Mouse (Mus musculus): ENCODE measurements at regions not wholly inside any gene's neighbourhood (a gene's known extent, or its start where the extent isn't known, plus 50 kb on each side); places are given as distances from the start of the nearest gene placed in this dataset.

- H3K27me3 ChIP-seq: no peaks in the 10 kb centered on the region
- H3K4me3 ChIP-seq (replicated peaks): no peak overlapping the region
- H3K27ac ChIP-seq: 0 out of 2 replicates have a peak overlapping the region, but pooled peaks have one; percentile 16
- peaks cover 15% of the 10 kb centered on the region for H3K4me1 ChIP-seq
- H3K4me2 ChIP-seq: no peak overlapping the region
- no peaks in the 10 kb centered on the region for H3K9me3 ChIP-seq (replicated peaks)
- no peak overlapping the region for H3K9ac ChIP-seq
- H3K36me3 ChIP-seq: no peaks in the 10 kb centered on the region
- ATAC-seq (replicated peaks; ENCODE audit: low FRiP score): peak; percentile 71
- WGBS: 23% methylated on average over 4 of the region's 4 CpGs
These were observed 569.4 kb upstream of the Gm19410 start for GRCm38 (mm10) chr8:35196189-35196588.

GRCm38 (mm10) chr8:35198766-35199165 lies 566.8 kb upstream of the Gm19410 start:
- Histone ChIP-seq H3K9ac (no peak overlapping the region), H3K4me2 (no peak overlapping the region), H3K27ac (no peak overlapping the region), H3K9me3 (replicated peaks) (no peaks in the 10 kb centered on the region), H3K36me3 (no peaks in the 10 kb centered on the region), H3K4me3 (replicated peaks) (no peak overlapping the region), H3K27me3 (no peaks in the 10 kb centered on the region), H3K4me1 (peaks cover 19% of the 10 kb centered on the region)
- 65% methylated on average over 2 of the region's 2 CpGs for WGBS
- no peak for ATAC-seq (replicated peaks; ENCODE audit: low FRiP score)

- H3K9ac ChIP-seq: no peak overlapping the region
- H3K27ac ChIP-seq: peak overlapping the region; percentile 65
- peak overlapping the region; percentile 28 for H3K4me2 ChIP-seq
- 43% methylated on average over 12 of the region's 12 CpGs for WGBS
- peaks cover 30% of the 10 kb centered on the region for H3K4me1 ChIP-seq
- H3K4me3 ChIP-seq (replicated peaks): no peak overlapping the region
- no peaks in the 10 kb centered on the region for H3K9me3 ChIP-seq (replicated peaks)
- ATAC-seq (replicated peaks; ENCODE audit: low FRiP score): peak; percentile 57; the same call in 1 of the 2 replicates
- no peaks in the 10 kb centered on the region for H3K36me3 ChIP-seq
- H3K27me3 ChIP-seq: no peaks in the 10 kb centered on the region
These were observed 564.2 kb upstream of the Gm19410 start for GRCm38 (mm10) chr8:35201416-35201815.

GRCm38 (mm10) chr8:35204971-35205370 lies 560.6 kb upstream of the Gm19410 start:
- Histone ChIP-seq H3K4me1 (peaks cover 45% of the 10 kb centered on the region), H3K9ac (no peak overlapping the region), H3K27me3 (no peaks in the 10 kb centered on the region), H3K4me2 (peak overlapping the region; percentile 49), H3K27ac (no peak overlapping the region; the same call in 1 of the 2 replicates), H3K9me3 (replicated peaks) (no peaks in the 10 kb centered on the region), H3K4me3 (replicated peaks) (no peak overlapping the region), H3K36me3 (no peaks in the 10 kb centered on the region)
- peak; percentile 5; the same call in 1 of the 2 replicates for ATAC-seq (replicated peaks; ENCODE audit: low FRiP score)
- WGBS: 71% methylated on average over 15 of the region's 15 CpGs

GRCm38 (mm10) chr8:35205536-35205935 lies 560.1 kb upstream of the Gm19410 start:
- peak overlapping the region; percentile 49 for H3K4me2 ChIP-seq
- H3K9me3 ChIP-seq (replicated peaks): no peaks in the 10 kb centered on the region
- H3K4me3 ChIP-seq (replicated peaks): no peak overlapping the region; the same call in 1 of the 2 replicates
- ATAC-seq (replicated peaks; ENCODE audit: low FRiP score): peak; percentile 21; the same call in 1 of the 2 replicates
- H3K27me3 ChIP-seq: no peaks in the 10 kb centered on the region
- 19% methylated on average over 8 of the region's 8 CpGs for WGBS
- H3K36me3 ChIP-seq: no peaks in the 10 kb centered on the region
- H3K4me1 ChIP-seq: peaks cover 45% of the 10 kb centered on the region
- H3K9ac ChIP-seq: no peak overlapping the region
- H3K27ac ChIP-seq: peak overlapping the region; percentile 45

- Histone ChIP-seq H3K9me3 (replicated peaks) (no peaks in the 10 kb centered on the region), H3K27me3 (no peaks in the 10 kb centered on the region), H3K27ac (0 out of 2 replicates have a peak overlapping the region, but pooled peaks have one; percentile 29), H3K4me3 (replicated peaks) (no peak overlapping the region), H3K4me1 (peaks cover 38% of the 10 kb centered on the region), H3K4me2 (peak overlapping the region; percentile 49), H3K9ac (no peak overlapping the region), H3K36me3 (no peaks in the 10 kb centered on the region)
- peak; percentile 26; the same call in 1 of the 2 replicates for ATAC-seq (replicated peaks; ENCODE audit: low FRiP score)
- WGBS: 43% methylated on average over 6 of the region's 6 CpGs
These were observed 559.3 kb upstream of the Gm19410 start for GRCm38 (mm10) chr8:35206271-35206670.

GRCm38 (mm10) chr8:35208357-35208756 lies 557.2 kb upstream of the Gm19410 start:
- Histone ChIP-seq H3K4me3 (replicated peaks) (no peak overlapping the region), H3K36me3 (no peaks in the 10 kb centered on the region), H3K27me3 (no peaks in the 10 kb centered on the region), H3K9ac (no peak overlapping the region), H3K4me2 (no peak overlapping the region), H3K9me3 (replicated peaks) (no peaks in the 10 kb centered on the region), H3K4me1 (peaks cover 38% of the 10 kb centered on the region), H3K27ac (no peak overlapping the region)
- no peak for ATAC-seq (replicated peaks; ENCODE audit: low FRiP score)
- WGBS: 73% methylated on average over 5 of the region's 5 CpGs

GRCm38 (mm10) chr8:35211506-35212452 lies 553.8 kb upstream of the Gm19410 start:
- Histone ChIP-seq H3K4me2 (no peak overlapping the region), H3K4me3 (replicated peaks) (no peak overlapping the region), H3K27me3 (no peaks in the 10 kb centered on the region), H3K36me3 (no peaks in the 10 kb centered on the region), H3K4me1 (peaks cover 18% of the 10 kb centered on the region), H3K27ac (no peak overlapping the region), H3K9ac (no peak overlapping the region), H3K9me3 (replicated peaks) (no peaks in the 10 kb centered on the region)
- 0 out of 2 replicates have a peak, but pooled peaks have one; percentile 46 for ATAC-seq (replicated peaks; ENCODE audit: low FRiP score)
- 66% methylated on average over 10 of the region's 10 CpGs for WGBS

GRCm38 (mm10) chr8:35213515-35213914 lies 552.1 kb upstream of the Gm19410 start:
- WGBS: 76% methylated on average over 3 of the region's 3 CpGs

GRCm38 (mm10) chr8:35217604-35218003 lies 548.0 kb upstream of the Gm19410 start:
- Histone ChIP-seq H3K4me2 (no peak overlapping the region), H3K9me3 (replicated peaks) (no peaks in the 10 kb centered on the region), H3K4me3 (replicated peaks) (no peak overlapping the region), H3K36me3 (no peaks in the 10 kb centered on the region), H3K4me1 (no peaks in the 10 kb centered on the region), H3K9ac (no peak overlapping the region), H3K27me3 (no peaks in the 10 kb centered on the region), H3K27ac (no peak overlapping the region)
- no peak for ATAC-seq (replicated peaks; ENCODE audit: low FRiP score)
- whole genome bisulfite sequencing: 81% methylated on average over 11 of the region's 11 CpGs

More at GRCm38 (mm10) chr8:35213515-35213914, 552.1 kb upstream of the Gm19410 start:
- H3K27ac ChIP-seq: no peak overlapping the region
- H3K4me2 ChIP-seq: no peak overlapping the region
- H3K9ac ChIP-seq: no peak overlapping the region
- no peaks in the 10 kb centered on the region for H3K36me3 ChIP-seq
- H3K27me3 ChIP-seq: no peaks in the 10 kb centered on the region
- no peak overlapping the region for H3K4me3 ChIP-seq (replicated peaks)
- H3K4me1 ChIP-seq: peaks cover 6% of the 10 kb centered on the region; the same call in 1 of the 2 replicates
- no peaks in the 10 kb centered on the region for H3K9me3 ChIP-seq (replicated peaks)
- ATAC-seq (replicated peaks; ENCODE audit: low FRiP score): no peak

- Histone ChIP-seq H3K4me2 (no peak overlapping the region), H3K27me3 (no peaks in the 10 kb centered on the region), H3K4me3 (replicated peaks) (no peak overlapping the region), H3K9me3 (replicated peaks) (no peaks in the 10 kb centered on the region), H3K27ac (no peak overlapping the region), H3K4me1 (no peaks in the 10 kb centered on the region), H3K9ac (no peak overlapping the region), H3K36me3 (no peaks in the 10 kb centered on the region)
- no peak for ATAC-seq (replicated peaks; ENCODE audit: low FRiP score)
- WGBS: 68% methylated on average over 4 of the region's 4 CpGs
These were observed 547.3 kb upstream of the Gm19410 start for GRCm38 (mm10) chr8:35218327-35218726.

Measured in kidney, embryonic 15.5 days (tissue).